Mouse (Mus musculus) midbrain, embryonic 15.5 days (tissue): Measurements from ENCODE around the gene Vmn1r217. TPM values are rescaled to one million over a fixed set of nuclear protein-coding genes. Genes with fewer than 3 reads are reported as not detected.
"Not testable (repeated sequence)": the region's sequence is repeated elsewhere in the genome, so short reads cannot be mapped to it uniquely, and the experiment has no call there.

Experiments used
- ATAC-seq: fragments of 200-750 bp; cut with Nextera tagmentation; replicated peaks from 2 replicates; pipeline ENCODE4 v1.8.0; 2017; ENCODE audit warnings: moderate TSS enrichment
- H3K27ac ChIP-seq: fragments of 300-500 bp; sonication (generic); 2 replicates; pipeline ENCODE4 v1.5.1; 2015; ENCODE audit warnings: mild to moderate bottlenecking, inconsistent platforms
- H3K27me3 ChIP-seq: fragments of 300-500 bp; sonication (generic); replicated peaks from 2 replicates; pipeline ENCODE4 v1.6.1; 2015; ENCODE audit warnings: inconsistent platforms
- H3K36me3 ChIP-seq: fragments of 300-500 bp; sonication (generic); replicated peaks from 2 replicates; pipeline ENCODE4 v1.6.1; 2015; ENCODE audit warnings: inconsistent platforms
- H3K4me1 ChIP-seq: fragments of 300-500 bp; sonication (generic); 2 replicates; pipeline ENCODE4 v1.6.1; 2015; ENCODE audit warnings: inconsistent platforms
- H3K4me2 ChIP-seq: fragments of 300-500 bp; sonication (generic); 2 replicates; pipeline ENCODE4 v1.6.1; 2015; ENCODE audit warnings: inconsistent platforms, mild to moderate bottlenecking, moderate library complexity
- H3K4me3 ChIP-seq: fragments of 300-500 bp; sonication (generic); 2 replicates; pipeline ENCODE4 v1.5.1; 2015; ENCODE audit warnings: mild to moderate bottlenecking, inconsistent platforms
- H3K9ac ChIP-seq: fragments of 300-500 bp; sonication (generic); 2 replicates; pipeline ENCODE4 v1.6.1; 2015; ENCODE audit warnings: mild to moderate bottlenecking, inconsistent platforms
- H3K9me3 ChIP-seq: fragments of 300-500 bp; sonication (generic); 2 replicates; pipeline ENCODE4 v1.6.1; 2016; ENCODE audit warnings: inconsistent platforms
- WGBS: fragments of 180-500 bp; shearing (Covaris S2); methylation state at CpG from one replicate; pipeline ENCODE4 v1.1.7; 2015; ENCODE audit warnings: mixed read lengths; 5-methylcytosine and 5-hydroxymethylcytosine counted together
- polyA plus RNA-seq: library from polyadenylated mRNA; unstranded; fragments of >200 nt; fragmentation: Nextera tagmentation; extraction: Ambion mirVana; gene quantifications from 2 replicates; pipeline ENCODE4 v1.2.1, GENCODE M21; 2015

Vmn1r217 gene
- polyA plus RNA-seq, result not detected in 2 replicates

DNA sequence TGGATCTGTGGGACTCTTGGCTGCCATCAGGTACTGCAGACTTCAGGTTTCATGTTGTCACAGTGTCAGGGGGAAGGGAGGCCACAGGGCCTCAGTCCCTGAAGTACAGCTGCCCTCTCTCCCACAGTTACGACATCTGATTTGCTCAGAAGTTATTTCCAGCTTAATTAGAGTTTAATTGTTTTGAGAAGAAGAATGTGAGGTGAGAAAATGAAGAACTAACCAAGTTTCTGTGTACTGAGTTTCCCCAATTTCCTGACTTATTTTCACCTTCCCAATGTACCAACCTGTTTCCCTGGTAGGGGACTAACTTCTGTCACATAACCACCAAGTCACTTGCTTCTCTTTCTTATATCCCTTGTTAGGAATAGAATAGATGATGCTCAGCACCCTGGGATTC, at the start of gene Vmn1r217:
Gene Vmn1r217, minus strand, starts transcription at position 101 of the 400 bp plus-strand sequence.
- not testable (repeated sequence) for H3K9ac ChIP-seq, H3K27ac ChIP-seq, H3K9me3 ChIP-seq, H3K27me3 ChIP-seq, H3K4me1 ChIP-seq, H3K36me3 ChIP-seq, ATAC-seq, H3K4me3 ChIP-seq, H3K4me2 ChIP-seq
- 83% methylated on average over 1 of the region's 1 CpGs for WGBS

- not testable (repeated sequence) for H3K27ac ChIP-seq, H3K27me3 ChIP-seq, H3K36me3 ChIP-seq, ATAC-seq, H3K9ac ChIP-seq, H3K4me2 ChIP-seq, H3K4me1 ChIP-seq, H3K9me3 ChIP-seq, H3K4me3 ChIP-seq
- WGBS, result 89% methylated on average over 4 of the region's 4 CpGs
Measured at GRCm38 (mm10) chr13:23166471-23166870, 48.4 kb upstream of the Vmn1r217 start.

GRCm38 (mm10) chr13:23159012-23159411, 41.0 kb upstream of the Vmn1r217 start, which contains the start of gene Vmn1r219:
Gene Vmn1r219, plus strand, starts transcription at chr13:23159312.
- H3K4me2 ChIP-seq, result no peak within 1 kb of the TSS
- 91% methylated on average over 4 of the region's 4 CpGs for WGBS
- no peak within 1 kb of the TSS for H3K4me3 ChIP-seq
- no peaks in the 10 kb centered on the region for H3K36me3 ChIP-seq
- no peak within 1 kb of the TSS for H3K27ac ChIP-seq
- H3K27me3 ChIP-seq, result no peaks in the 10 kb centered on the region
- H3K9me3 ChIP-seq, result no peaks in the 10 kb centered on the region
- H3K4me1 ChIP-seq, result no peaks in the 10 kb centered on the region
- ATAC-seq, result no peak
- no peak within 1 kb of the TSS for H3K9ac ChIP-seq

- no peaks in the 10 kb centered on the region for H3K9me3 ChIP-seq
- H3K27me3 ChIP-seq, result no peaks in the 10 kb centered on the region
- no peak overlapping the region for H3K4me2 ChIP-seq
- WGBS, result 79% methylated on average over 3 of the region's 3 CpGs
- H3K4me1 ChIP-seq, result no peaks in the 10 kb centered on the region
- H3K36me3 ChIP-seq, result no peaks in the 10 kb centered on the region
- no peak for ATAC-seq
- H3K4me3 ChIP-seq, result no peak overlapping the region
- no peak overlapping the region for H3K27ac ChIP-seq
- no peak overlapping the region for H3K9ac ChIP-seq
Measured at GRCm38 (mm10) chr13:23157848-23158247, 39.8 kb upstream of the Vmn1r217 start.

GRCm38 (mm10) chr13:23138880-23139279, 20.9 kb upstream of the Vmn1r217 start:
- no peaks in the 10 kb centered on the region for H3K4me1 ChIP-seq
- H3K27ac ChIP-seq, result no peak overlapping the region
- WGBS, result 87% methylated on average over 2 of the region's 2 CpGs
- ATAC-seq, result no peak
- no peaks in the 10 kb centered on the region for H3K9me3 ChIP-seq
- no peak overlapping the region for H3K4me2 ChIP-seq
- H3K9ac ChIP-seq, result no peak overlapping the region
- no peaks in the 10 kb centered on the region for H3K27me3 ChIP-seq
- H3K4me3 ChIP-seq, result no peak overlapping the region
- no peaks in the 10 kb centered on the region for H3K36me3 ChIP-seq

- no peaks in the 10 kb centered on the region for H3K4me1 ChIP-seq
- no peak overlapping the region for H3K4me3 ChIP-seq
- no peaks in the 10 kb centered on the region for H3K27me3 ChIP-seq
- ATAC-seq, result no peak
- no peaks in the 10 kb centered on the region for H3K9me3 ChIP-seq
- H3K27ac ChIP-seq, result no peak overlapping the region
- no peak overlapping the region for H3K4me2 ChIP-seq
- H3K36me3 ChIP-seq, result no peaks in the 10 kb centered on the region
- 58% methylated on average over 1 of the region's 1 CpGs for WGBS
- H3K9ac ChIP-seq, result no peak overlapping the region
Measured at GRCm38 (mm10) chr13:23133501-23133900, 15.5 kb upstream of the Vmn1r217 start.

DNA sequence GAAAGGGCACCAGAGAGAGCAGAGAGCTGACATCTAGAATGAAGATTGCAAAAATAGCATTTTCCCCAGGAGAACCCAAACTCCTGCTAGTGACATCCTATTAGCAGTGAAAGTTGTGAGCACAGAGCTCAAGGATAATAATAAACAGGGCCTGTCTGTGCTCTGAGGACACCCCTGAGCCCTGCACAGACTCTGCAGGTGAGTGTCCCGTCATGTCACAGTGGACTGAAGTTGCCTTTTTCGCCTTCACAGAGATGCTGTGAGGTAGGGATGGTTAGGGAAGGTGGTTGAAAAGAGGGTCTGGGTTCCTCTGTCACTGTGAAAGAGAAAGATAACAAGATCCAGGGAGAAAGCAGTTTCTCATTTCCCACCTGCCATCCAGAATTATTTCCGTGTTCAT, 15.1 kb upstream of the Vmn1r217 start, which contains the start of gene Vmn1r218:
Gene Vmn1r218, plus strand, starts transcription at position 57 of the 400 bp plus-strand sequence.
- Histone ChIP-seq H3K36me3 (no peaks in the 10 kb centered on the region), H3K4me3 (no peak within 1 kb of the TSS), H3K27me3 (no peaks in the 10 kb centered on the region), H3K9ac (no peak within 1 kb of the TSS), H3K4me1 (no peaks in the 10 kb centered on the region), H3K27ac (no peak within 1 kb of the TSS), H3K9me3 (no peaks in the 10 kb centered on the region), H3K4me2 (no peak within 1 kb of the TSS)
- no peak for ATAC-seq
- 76% methylated on average over 3 of the region's 3 CpGs for WGBS

GRCm38 (mm10) chr13:23120611-23121010, 2.6 kb upstream of the Vmn1r217 start:
- no peak for ATAC-seq
- H3K9ac ChIP-seq, result no peak overlapping the region
- no peak overlapping the region for H3K4me3 ChIP-seq
- H3K9me3 ChIP-seq, result no peaks in the 10 kb centered on the region
- WGBS, result 91% methylated on average over 2 of the region's 2 CpGs
- H3K4me1 ChIP-seq, result no peaks in the 10 kb centered on the region
- H3K36me3 ChIP-seq, result no peaks in the 10 kb centered on the region
- H3K27me3 ChIP-seq, result no peaks in the 10 kb centered on the region
- no peak overlapping the region for H3K4me2 ChIP-seq
- no peak overlapping the region for H3K27ac ChIP-seq

GRCm38 (mm10) chr13:23094386-23094785, 23.6 kb downstream of the Vmn1r217 start:
- WGBS, result 96% methylated on average over 4 of the region's 4 CpGs
- no peak overlapping the region for H3K4me2 ChIP-seq

DNA sequence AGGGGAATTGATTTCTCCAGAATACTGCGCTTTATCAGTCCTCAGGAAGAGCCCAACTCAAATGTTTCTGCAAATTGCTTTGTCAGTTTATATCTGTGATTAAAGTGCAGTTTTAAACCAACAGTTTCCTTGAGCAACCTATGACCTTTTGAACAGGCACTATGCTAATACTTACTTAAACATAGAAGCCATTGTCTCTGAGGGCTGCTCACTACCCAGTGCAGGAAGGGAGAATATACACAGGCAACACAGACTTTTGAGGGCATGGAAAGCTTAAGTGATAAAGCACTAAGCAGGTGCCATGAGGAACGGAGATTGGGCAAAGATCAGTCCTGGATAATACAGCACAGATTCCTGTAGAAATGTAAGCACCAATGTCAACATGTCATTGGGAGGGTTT, 48.7 kb downstream of the Vmn1r217 start:
- WGBS, result 93% methylated on average over 2 of the region's 2 CpGs
- Histone ChIP-seq H3K4me3 (no peak overlapping the region), H3K27me3 (no peaks in the 10 kb centered on the region), H3K36me3 (no peaks in the 10 kb centered on the region), H3K4me2 (no peak overlapping the region), H3K9ac (no peak overlapping the region), H3K9me3 (no peaks in the 10 kb centered on the region), H3K27ac (no peak overlapping the region), H3K4me1 (no peaks in the 10 kb centered on the region)
- no peak for ATAC-seq

More at GRCm38 (mm10) chr13:23094386-23094785, 23.6 kb downstream of the Vmn1r217 start:
- no peaks in the 10 kb centered on the region for H3K27me3 ChIP-seq
- H3K9me3 ChIP-seq, result no peaks in the 10 kb centered on the region
- H3K36me3 ChIP-seq, result no peaks in the 10 kb centered on the region
- H3K9ac ChIP-seq, result no peak overlapping the region
- ATAC-seq, result no peak
- H3K4me3 ChIP-seq, result no peak overlapping the region
- no peaks in the 10 kb centered on the region for H3K4me1 ChIP-seq
- no peak overlapping the region for H3K27ac ChIP-seq

DNA sequence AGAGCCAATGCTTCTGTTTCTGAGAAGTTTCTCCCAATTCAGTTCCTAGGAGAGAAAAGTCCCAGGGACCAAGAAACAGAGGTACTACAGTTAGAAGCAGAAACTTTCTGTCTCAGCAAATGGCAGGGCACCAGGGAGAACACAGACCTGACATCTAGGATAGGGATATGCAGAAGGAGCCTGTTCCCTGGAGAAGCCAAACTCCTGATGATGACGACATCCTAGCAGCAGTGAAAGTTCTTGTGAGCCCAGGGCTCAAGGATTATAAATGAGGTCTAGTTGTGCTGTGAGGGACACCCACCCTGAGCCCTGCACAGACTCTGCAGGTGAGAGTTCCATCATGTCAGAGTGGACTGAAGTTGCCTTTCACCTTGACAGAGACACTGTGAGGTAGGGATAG, 50.3 kb downstream of the Vmn1r217 start, which contains the start of gene Vmn1r215:
Gene Vmn1r215, plus strand, starts transcription at position 301 of the 400 bp plus-strand sequence.
- Histone ChIP-seq H3K4me3 (no peak within 1 kb of the TSS), H3K27me3 (no peaks in the 10 kb centered on the region), H3K4me1 (no peaks in the 10 kb centered on the region), H3K9me3 (no peaks in the 10 kb centered on the region), H3K4me2 (no peak within 1 kb of the TSS), H3K36me3 (no peaks in the 10 kb centered on the region), H3K9ac (no peak within 1 kb of the TSS), H3K27ac (no peak within 1 kb of the TSS)
- ATAC-seq, result no peak
- 75% methylated on average over 1 of the region's 1 CpGs for WGBS

- H3K9ac ChIP-seq, result no peak overlapping the region
- H3K9me3 ChIP-seq, result no peaks in the 10 kb centered on the region
- no peaks in the 10 kb centered on the region for H3K4me1 ChIP-seq
- no peaks in the 10 kb centered on the region for H3K27me3 ChIP-seq
- H3K36me3 ChIP-seq, result no peaks in the 10 kb centered on the region
- no peak overlapping the region for H3K4me3 ChIP-seq
- no peak for ATAC-seq
- no peak overlapping the region for H3K4me2 ChIP-seq
- WGBS, result 48% methylated on average over 1 of the region's 1 CpGs
- H3K27ac ChIP-seq, result no peak overlapping the region
Measured at GRCm38 (mm10) chr13:23057778-23058177, 60.2 kb downstream of the Vmn1r217 start.
